17 mouse cellular contexts compared by ENCODE assay signal in the genomic region with DNA sequence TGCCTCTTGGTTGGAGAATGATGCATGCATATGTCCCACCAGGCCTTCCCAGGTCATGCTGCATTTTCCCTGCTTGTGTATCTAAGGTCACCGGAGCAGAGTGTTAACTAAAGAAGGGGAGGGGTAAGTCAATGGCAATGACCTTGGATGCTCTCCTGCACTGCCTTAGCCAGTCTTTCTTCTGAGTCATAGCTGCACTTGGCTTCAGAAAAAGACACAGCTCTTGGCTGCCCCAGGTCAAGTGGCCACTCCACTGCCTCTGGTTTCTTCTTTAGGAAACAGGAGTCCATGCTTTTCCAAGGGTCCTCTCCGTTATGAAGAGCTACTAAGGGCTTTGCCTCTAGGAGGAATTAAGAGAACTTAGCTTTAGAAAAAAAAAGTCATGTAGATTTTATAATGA.
DNase-seq lines count a peak whose midpoint lies in the region; ATAC-seq and TF ChIP-seq lines count a peak whose summit lies in the region.
"Had no signal": no experiment of that assay in that cellular context is flagged by ENCODE, and none has a peak within 500 bp of the region (broad histone marks: within the 10 kb centered on the region; RNA-seq: fewer than 3 reads in every experiment).

No protein-coding gene starts in this region.

- H3K27ac ChIP-seq in limb, embryonic 10.5 days, result no peak overlapping the region
- no peak overlapping the region for H3K27ac ChIP-seq in lung, postnatal 0 days (ENCODE audit: low read length)
- H3K27ac ChIP-seq: embryonic facial prominence, embryonic 12.5 days; forebrain, embryonic 15.5 days; heart, embryonic 13.5 days; hindbrain, embryonic 15.5 days had no signal

- H3K4me3 ChIP-seq in limb, embryonic 10.5 days, result no peak overlapping the region
- H3K4me3 ChIP-seq in lung, postnatal 0 days (ENCODE audit: low read depth, low read length), result no peak overlapping the region
- H3K4me3 ChIP-seq: embryonic facial prominence, embryonic 12.5 days; forebrain, embryonic 15.5 days; heart, embryonic 13.5 days; hindbrain, embryonic 15.5 days had no signal

- WGBS in limb, embryonic 10.5 days, result 91% methylated on average over 2 of the region's 2 CpGs
- WGBS in lung, postnatal 0 days, result 55% methylated on average over 2 of the region's 2 CpGs

- no peaks in the 10 kb centered on the region for H3K36me3 ChIP-seq in limb, embryonic 10.5 days
- no peaks in the 10 kb centered on the region for H3K36me3 ChIP-seq in lung, postnatal 0 days (ENCODE audit: insufficient read depth, low read length)
- H3K36me3 ChIP-seq: embryonic facial prominence, embryonic 12.5 days; forebrain, embryonic 15.5 days; heart, embryonic 13.5 days; hindbrain, embryonic 15.5 days had no signal

- H3K4me2 ChIP-seq in lung, postnatal 0 days (replicated peaks; ENCODE audit: low read depth, low read length), result no peak overlapping the region
- H3K4me2 ChIP-seq: embryonic facial prominence, embryonic 12.5 days; forebrain, embryonic 15.5 days; heart, embryonic 13.5 days; hindbrain, embryonic 15.5 days had no signal

- ATAC-seq in lung, postnatal 0 days, result peak; percentile 46
- no peak for ATAC-seq in inflammation-experienced regulatory T-cells, adult 6 months
- ATAC-seq: forebrain, embryonic 15.5 days had no signal

- DNase-seq in adrenal gland, adult 2 months, result peak; percentile 9
- DNase-seq in adrenal gland, postnatal 14 days, result no peak
- DNase-seq in limb, embryonic 10.5 days (ENCODE audit: low spot score), result peak; percentile 4
- peak; percentile 53 for DNase-seq in lung, postnatal 0 days (ENCODE audit: low spot score)
- peak; percentile 73 for DNase-seq in lung, postnatal 36 days
- no peak for DNase-seq in left cerebral cortex, postnatal 36 days (ENCODE audit: low spot score in 2 of 2)
- DNase-seq: cerebellum, adult 11 months; cerebellum, adult 8-10 months; cerebellum, postnatal 25 days; gastrocnemius, postnatal 36 days; heart, adult 11 months; heart, postnatal 36 days had no signal

- intact Hi-C loops in left cerebral cortex, postnatal 36 days (cut with DNase I), result no loop called here

- no peaks in the 10 kb centered on the region for H3K4me1 ChIP-seq in limb, embryonic 10.5 days
- H3K4me1 ChIP-seq in lung, postnatal 0 days (ENCODE audit: insufficient read depth, low read depth, low read length), result no peaks in the 10 kb centered on the region
- H3K4me1 ChIP-seq: embryonic facial prominence, embryonic 12.5 days; heart, embryonic 13.5 days had no signal

- TF ChIP-seq EP300 in lung, postnatal 0 days (IDR thresholded peaks at IDR 0.05), result no peak

- no peaks in the 10 kb centered on the region for H3K9me3 ChIP-seq in limb, embryonic 10.5 days (replicated peaks)
- H3K9me3 ChIP-seq in lung, postnatal 0 days (ENCODE audit: low read length), result no peaks in the 10 kb centered on the region
- H3K9me3 ChIP-seq: embryonic facial prominence, embryonic 12.5 days; forebrain, embryonic 15.5 days; hindbrain, embryonic 15.5 days had no signal

- no peak overlapping the region for H3K9ac ChIP-seq in lung, postnatal 0 days (replicated peaks; ENCODE audit: low read depth)
- H3K9ac ChIP-seq: embryonic facial prominence, embryonic 12.5 days; forebrain, embryonic 15.5 days; heart, embryonic 13.5 days; hindbrain, embryonic 15.5 days had no signal

- TF ChIP-seq CTCF in lung, postnatal 0 days (IDR thresholded peaks at IDR 0.05), result no peak

- no peaks in the 10 kb centered on the region for H3K27me3 ChIP-seq in limb, embryonic 10.5 days (ENCODE audit: low read depth, poor library complexity, severe bottlenecking)
- no peaks in the 10 kb centered on the region for H3K27me3 ChIP-seq in lung, postnatal 0 days (replicated peaks; ENCODE audit: insufficient read depth, low read length)
- H3K27me3 ChIP-seq: embryonic facial prominence, embryonic 12.5 days; forebrain, embryonic 15.5 days; heart, embryonic 13.5 days had no signal

Comparison
In these comparisons a context has a peak if more than half of its experiments do, and no peak if none do; other contexts are left out.
1. DNase-seq: peak in adrenal gland, adult 2 months (single experiment), limb, embryonic 10.5 days (single experiment), lung, postnatal 0 days (single experiment) and lung, postnatal 36 days (single experiment); none in adrenal gland, postnatal 14 days (single experiment) and left cerebral cortex, postnatal 36 days (0 of 2).